Mouse (Mus musculus): ENCODE data around the gene Dchs2. TPM values are rescaled to one million over a fixed set of nuclear protein-coding genes. Genes with fewer than 3 reads are reported as not detected.

The Dchs2 gene
- polyA plus RNA-seq (2015; fragmentation: Nextera tagmentation; extraction: Ambion mirVana), result 0.09 and 0.21 TPM in 2 replicates

DNA sequence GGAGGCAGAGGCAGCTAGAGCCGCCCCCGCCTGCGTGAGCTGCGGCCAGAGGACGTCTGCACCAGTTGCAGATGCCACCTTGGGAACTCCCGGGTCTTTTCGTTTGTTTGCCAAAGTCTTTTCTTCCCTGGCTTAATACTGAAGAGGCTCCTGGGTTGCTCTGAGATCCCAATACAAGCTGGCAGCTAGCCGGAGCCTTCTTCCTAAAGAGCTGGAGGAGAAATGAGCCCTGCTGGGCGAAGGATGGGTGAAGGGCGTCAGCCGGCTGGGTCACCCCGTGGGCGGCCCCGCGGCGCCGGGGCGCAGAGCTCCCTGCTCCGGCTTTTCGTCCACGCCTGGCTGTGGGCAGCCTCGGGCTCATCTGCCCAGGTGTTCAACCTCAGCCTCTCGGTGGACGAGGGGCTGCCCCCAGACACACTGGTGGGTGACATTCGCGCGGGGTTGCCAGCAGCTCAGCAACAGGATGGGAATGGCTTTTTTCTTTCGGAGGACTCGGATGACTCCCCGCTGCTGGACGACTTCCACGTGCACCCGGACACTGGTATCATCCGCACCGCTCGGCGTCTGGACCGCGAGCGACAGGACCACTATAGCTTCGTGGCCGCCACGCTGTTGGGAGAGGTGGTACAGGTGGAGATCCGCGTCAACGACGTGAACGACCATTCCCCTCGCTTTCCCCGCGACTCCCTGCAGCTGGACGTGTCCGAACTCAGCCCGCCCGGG lies at the start of gene Dchs2:
TSS of gene Dchs2 (plus strand) at position 223 of the 723 bp plus-strand sequence.
- peak within 1 kb of the TSS; percentile 82 for H3K4me2 ChIP-seq (ENCODE audit: low read depth, low read length)
- H3K9me3 ChIP-seq (ENCODE audit: control insufficient read depth, low read length), result no peaks in the 10 kb centered on the region
- WGBS, result under 1% methylated on average over 55 of the region's 55 CpGs
- H3K9ac ChIP-seq (ENCODE audit: low read length), result peak within 1 kb of the TSS; percentile 49
- H3K27me3 ChIP-seq (ENCODE audit: control insufficient read depth, insufficient read depth, low read depth, low read length), result peaks cover 55% of the 10 kb centered on the region
- H3K36me3 ChIP-seq (ENCODE audit: control insufficient read depth, insufficient read depth, low read length), result no peaks in the 10 kb centered on the region
- H3K27ac ChIP-seq (ENCODE audit: low read length), result no peak within 1 kb of the TSS
- H3K4me3 ChIP-seq (ENCODE audit: low read length), result peak within 1 kb of the TSS; percentile 54
- ATAC-seq (ENCODE audit: low read depth), result no peak
- peaks cover 18% of the 10 kb centered on the region for H3K4me1 ChIP-seq (replicated peaks; ENCODE audit: control insufficient read depth, insufficient read depth, low read length)

DNA sequence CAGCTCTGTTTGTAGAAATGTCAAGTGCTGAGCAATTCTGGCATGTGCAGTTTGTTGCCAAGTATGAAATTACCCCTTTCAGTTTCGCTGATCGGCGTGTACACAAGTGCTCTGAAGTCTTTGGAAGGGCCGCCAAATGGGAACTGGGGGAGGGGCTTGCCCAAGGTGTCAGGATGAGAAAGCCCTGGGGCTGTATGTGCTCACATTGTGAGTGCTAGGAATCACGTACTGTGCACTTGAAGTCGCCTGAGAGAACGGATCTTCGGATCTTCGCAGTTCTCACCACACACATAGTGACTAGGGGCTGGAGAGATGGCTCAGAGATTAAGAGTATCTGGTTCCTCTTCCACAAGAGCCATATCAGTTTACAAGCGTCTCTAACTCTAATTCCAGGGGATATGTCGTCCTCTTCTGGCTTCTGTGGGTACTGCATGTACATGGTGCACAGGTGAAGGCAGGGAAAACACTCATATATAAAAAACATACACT lies 47.1 kb upstream of the Dchs2 start:
- H3K4me2 ChIP-seq (ENCODE audit: low read depth, low read length), result peak overlapping the region; percentile 77
- no peaks in the 10 kb centered on the region for H3K36me3 ChIP-seq (ENCODE audit: control insufficient read depth, insufficient read depth, low read length)
- H3K4me3 ChIP-seq (ENCODE audit: low read length), result peak overlapping the region; percentile 51
- under 1% methylated on average over 11 of the region's 11 CpGs for WGBS
- H3K9ac ChIP-seq (ENCODE audit: low read length), result peak overlapping the region; percentile 59
- ATAC-seq (ENCODE audit: low read depth), result peak; percentile 93
- no peaks in the 10 kb centered on the region for H3K9me3 ChIP-seq (ENCODE audit: control insufficient read depth, low read length)
- H3K4me1 ChIP-seq (replicated peaks; ENCODE audit: control insufficient read depth, insufficient read depth, low read length), result peaks cover 4% of the 10 kb centered on the region; the same call in 1 of the 2 replicates
- H3K27ac ChIP-seq (ENCODE audit: low read length), result peak overlapping the region; percentile 55
- H3K27me3 ChIP-seq (ENCODE audit: control insufficient read depth, insufficient read depth, low read depth, low read length), result no peaks in the 10 kb centered on the region

DNA sequence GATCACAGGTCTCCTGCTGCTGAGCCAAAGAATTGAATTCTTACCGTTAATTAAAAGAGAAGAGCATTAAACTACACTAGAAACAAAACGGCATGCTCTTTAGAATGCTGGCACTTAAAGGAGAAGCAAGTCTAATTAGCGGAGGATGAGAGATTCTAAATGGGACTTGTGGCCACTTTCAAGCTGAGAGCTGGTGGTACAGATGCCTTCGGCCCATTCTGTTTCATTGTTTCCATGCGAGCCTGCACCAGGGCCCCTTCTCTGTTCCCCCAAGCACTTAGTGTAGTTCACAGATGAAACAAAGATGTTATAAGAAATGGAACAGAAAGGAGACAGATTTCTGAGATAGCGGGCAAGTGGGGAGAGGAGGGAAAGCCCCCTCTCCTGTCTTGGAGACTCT lies 30.2 kb upstream of the Dchs2 start:
- Histone ChIP-seq H3K9ac (ENCODE audit: low read length) (no peak overlapping the region), H3K4me3 (ENCODE audit: low read length) (no peak overlapping the region), H3K27me3 (ENCODE audit: control insufficient read depth, insufficient read depth, low read depth, low read length) (no peaks in the 10 kb centered on the region), H3K36me3 (ENCODE audit: control insufficient read depth, insufficient read depth, low read length) (no peaks in the 10 kb centered on the region), H3K4me1 (replicated peaks; ENCODE audit: control insufficient read depth, insufficient read depth, low read length) (peaks cover 6% of the 10 kb centered on the region; the same call in 1 of the 2 replicates), H3K27ac (ENCODE audit: low read length) (no peak overlapping the region), H3K4me2 (ENCODE audit: low read depth, low read length) (no peak overlapping the region), H3K9me3 (ENCODE audit: control insufficient read depth, low read length) (no peaks in the 10 kb centered on the region)
- ATAC-seq (ENCODE audit: low read depth), result no peak
- WGBS, result 73% methylated on average over 6 of the region's 6 CpGs

DNA sequence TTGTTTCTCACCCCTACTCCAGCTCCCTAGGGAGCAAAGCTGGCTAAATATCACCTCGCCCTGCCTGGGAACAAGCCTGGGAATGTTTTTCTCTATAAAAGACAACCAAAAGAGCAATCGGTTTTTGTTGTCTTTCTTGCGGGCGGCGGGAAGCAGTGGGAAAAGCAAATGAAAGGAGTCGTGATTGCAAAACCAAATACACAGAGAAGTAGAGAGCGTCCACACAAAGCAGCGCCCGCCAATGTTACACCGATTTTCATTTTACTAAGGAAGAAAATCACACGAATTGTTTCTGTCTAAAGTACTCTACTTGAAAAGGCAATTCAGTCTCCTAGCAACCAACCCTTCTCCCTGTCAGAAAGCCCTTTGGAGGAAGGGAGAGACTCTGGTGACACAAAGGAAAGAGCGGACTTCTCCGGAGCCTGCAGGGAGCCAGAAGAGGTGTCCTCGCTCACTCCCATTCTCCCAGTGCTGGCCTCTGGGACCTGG lies 29.2 kb upstream of the Dchs2 start:
- no peak overlapping the region; the same call in 1 of the 2 replicates for H3K27ac ChIP-seq (ENCODE audit: low read length)
- no peaks in the 10 kb centered on the region for H3K36me3 ChIP-seq (ENCODE audit: control insufficient read depth, insufficient read depth, low read length)
- peak overlapping the region; percentile 56 for H3K4me2 ChIP-seq (ENCODE audit: low read depth, low read length)
- H3K9ac ChIP-seq (ENCODE audit: low read length), result peak overlapping the region; percentile 55
- peak; percentile 57; the same call in 1 of the 2 replicates for ATAC-seq (ENCODE audit: low read depth)
- H3K4me1 ChIP-seq (replicated peaks; ENCODE audit: control insufficient read depth, insufficient read depth, low read length), result peaks cover 6% of the 10 kb centered on the region; the same call in 1 of the 2 replicates
- WGBS, result 10% methylated on average over 14 of the region's 14 CpGs
- H3K4me3 ChIP-seq (ENCODE audit: low read length), result peak overlapping the region; percentile 42
- no peaks in the 10 kb centered on the region for H3K9me3 ChIP-seq (ENCODE audit: control insufficient read depth, low read length)
- no peaks in the 10 kb centered on the region for H3K27me3 ChIP-seq (ENCODE audit: control insufficient read depth, insufficient read depth, low read depth, low read length)

DNA sequence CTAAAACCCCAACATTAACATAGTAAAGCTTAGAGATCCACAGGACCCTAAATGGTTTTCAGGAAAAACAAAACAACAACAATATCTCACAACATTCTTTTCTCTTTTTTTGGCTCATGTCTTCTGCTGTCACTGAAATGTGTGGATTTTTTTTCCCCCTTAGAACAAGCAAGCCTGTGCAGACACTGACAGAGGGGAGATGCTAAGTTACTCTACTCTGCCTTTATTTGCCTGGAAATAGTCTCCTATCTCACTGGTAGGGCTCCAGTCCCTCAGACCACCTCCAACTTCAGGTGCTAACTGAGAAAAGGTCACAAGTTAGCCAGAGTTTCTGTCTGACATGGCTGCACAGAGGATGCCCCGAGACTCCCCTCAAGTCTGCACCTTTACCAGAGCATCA lies 28.6 kb upstream of the Dchs2 start:
- ATAC-seq (ENCODE audit: low read depth), result no peak
- H3K4me2 ChIP-seq (ENCODE audit: low read depth, low read length), result peak overlapping the region; percentile 56
- no peak overlapping the region for H3K27ac ChIP-seq (ENCODE audit: low read length)
- H3K27me3 ChIP-seq (ENCODE audit: control insufficient read depth, insufficient read depth, low read depth, low read length), result no peaks in the 10 kb centered on the region
- peaks cover 6% of the 10 kb centered on the region; the same call in 1 of the 2 replicates for H3K4me1 ChIP-seq (replicated peaks; ENCODE audit: control insufficient read depth, insufficient read depth, low read length)
- 100% methylated on average over 1 of the region's 1 CpGs for WGBS
- H3K36me3 ChIP-seq (ENCODE audit: control insufficient read depth, insufficient read depth, low read length), result no peaks in the 10 kb centered on the region
- peak overlapping the region; percentile 55; the same call in 1 of the 2 replicates for H3K9ac ChIP-seq (ENCODE audit: low read length)
- H3K4me3 ChIP-seq (ENCODE audit: low read length), result peak overlapping the region; percentile 42
- H3K9me3 ChIP-seq (ENCODE audit: control insufficient read depth, low read length), result no peaks in the 10 kb centered on the region

DNA sequence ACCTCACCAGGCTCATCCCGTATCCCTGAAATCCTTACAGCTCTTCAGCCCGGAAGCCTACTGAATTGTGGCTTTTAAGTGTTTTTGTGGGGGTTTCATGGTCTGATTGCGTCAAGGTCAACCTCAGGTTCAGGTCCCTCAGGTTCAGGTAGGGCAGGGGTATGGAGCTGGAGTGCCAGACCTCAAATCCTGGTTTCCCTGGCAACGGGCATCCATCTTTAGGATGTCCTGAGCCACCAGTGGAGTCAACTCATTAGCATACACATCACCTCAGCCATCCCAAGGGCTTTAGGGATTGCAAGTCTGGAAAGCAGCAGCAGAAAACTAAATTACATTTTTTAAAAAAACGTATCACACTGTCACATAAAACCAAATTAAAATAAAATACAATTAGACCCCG lies 28.1 kb upstream of the Dchs2 start:
- H3K4me2 ChIP-seq (ENCODE audit: low read depth, low read length), result no peak overlapping the region
- no peaks in the 10 kb centered on the region for H3K9me3 ChIP-seq (ENCODE audit: control insufficient read depth, low read length)
- H3K4me1 ChIP-seq (replicated peaks; ENCODE audit: control insufficient read depth, insufficient read depth, low read length), result peaks cover 6% of the 10 kb centered on the region; the same call in 1 of the 2 replicates
- ATAC-seq (ENCODE audit: low read depth), result no peak
- no peaks in the 10 kb centered on the region for H3K36me3 ChIP-seq (ENCODE audit: control insufficient read depth, insufficient read depth, low read length)
- H3K27ac ChIP-seq (ENCODE audit: low read length), result no peak overlapping the region
- H3K9ac ChIP-seq (ENCODE audit: low read length), result no peak overlapping the region
- H3K27me3 ChIP-seq (ENCODE audit: control insufficient read depth, insufficient read depth, low read depth, low read length), result no peaks in the 10 kb centered on the region
- H3K4me3 ChIP-seq (ENCODE audit: low read length), result no peak overlapping the region
- 74% methylated on average over 6 of the region's 6 CpGs for WGBS

DNA sequence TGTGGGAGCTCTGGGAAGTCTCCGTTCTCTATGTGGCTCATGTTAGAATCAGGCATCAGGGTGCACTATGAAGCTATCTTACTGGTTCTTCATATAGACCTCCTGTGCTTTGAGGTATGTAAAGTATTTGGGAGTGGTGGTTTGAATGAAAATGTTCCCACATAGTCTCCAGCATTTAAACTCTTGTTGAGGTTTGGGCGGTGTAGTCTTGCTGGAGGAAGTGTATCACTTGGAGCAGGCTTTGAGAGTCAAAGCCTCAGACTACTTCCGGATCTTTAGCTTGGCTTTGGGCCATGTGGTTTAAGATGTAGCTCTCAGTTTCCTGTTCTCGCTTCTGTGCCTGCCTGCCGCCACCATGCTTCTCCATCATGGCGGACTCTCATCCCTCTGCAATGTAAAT lies 25.5 kb upstream of the Dchs2 start:
- H3K4me3 ChIP-seq (ENCODE audit: low read length), result no peak overlapping the region
- H3K9ac ChIP-seq (ENCODE audit: low read length), result no peak overlapping the region
- ATAC-seq (ENCODE audit: low read depth), result no peak
- H3K9me3 ChIP-seq (ENCODE audit: control insufficient read depth, low read length), result peaks cover 4% of the 10 kb centered on the region; the same call in 1 of the 2 replicates
- H3K36me3 ChIP-seq (ENCODE audit: control insufficient read depth, insufficient read depth, low read length), result no peaks in the 10 kb centered on the region
- H3K27me3 ChIP-seq (ENCODE audit: control insufficient read depth, insufficient read depth, low read depth, low read length), result no peaks in the 10 kb centered on the region
- 75% methylated on average over 6 of the region's 6 CpGs for WGBS
- H3K4me2 ChIP-seq (ENCODE audit: low read depth, low read length), result no peak overlapping the region
- H3K4me1 ChIP-seq (replicated peaks; ENCODE audit: control insufficient read depth, insufficient read depth, low read length), result peaks cover 6% of the 10 kb centered on the region; the same call in 1 of the 2 replicates
- no peak overlapping the region for H3K27ac ChIP-seq (ENCODE audit: low read length)

DNA sequence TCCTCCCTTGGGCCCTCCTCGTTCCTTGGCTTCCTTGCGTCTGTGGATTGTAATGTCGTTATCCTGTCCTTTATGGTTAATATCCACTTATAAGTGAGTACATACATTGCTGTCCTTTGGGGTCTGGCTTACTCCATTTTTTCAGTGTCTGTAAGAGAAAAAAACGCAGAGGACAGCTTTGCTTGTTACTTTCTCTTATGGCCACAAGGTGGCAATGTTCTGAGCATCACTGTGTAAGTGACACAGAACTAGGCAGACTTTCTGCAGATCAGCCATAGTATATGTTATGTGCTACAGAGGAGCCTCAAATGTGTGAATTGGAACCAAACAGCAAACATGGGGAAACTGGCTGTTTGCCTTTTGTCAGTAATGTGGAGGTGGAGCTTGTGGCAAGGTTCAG lies 17.6 kb upstream of the Dchs2 start:
- H3K27me3 ChIP-seq (ENCODE audit: control insufficient read depth, insufficient read depth, low read depth, low read length), result no peaks in the 10 kb centered on the region
- H3K4me2 ChIP-seq (ENCODE audit: low read depth, low read length), result no peak overlapping the region
- ATAC-seq (ENCODE audit: low read depth), result peak; percentile 68; the same call in 1 of the 2 replicates
- H3K36me3 ChIP-seq (ENCODE audit: control insufficient read depth, insufficient read depth, low read length), result no peaks in the 10 kb centered on the region
- no peak overlapping the region for H3K9ac ChIP-seq (ENCODE audit: low read length)
- WGBS, result 33% methylated on average over 4 of the region's 4 CpGs
- H3K4me3 ChIP-seq (ENCODE audit: low read length), result no peak overlapping the region
- H3K27ac ChIP-seq (ENCODE audit: low read length), result no peak overlapping the region
- peaks cover 9% of the 10 kb centered on the region; the same call in 1 of the 2 replicates for H3K4me1 ChIP-seq (replicated peaks; ENCODE audit: control insufficient read depth, insufficient read depth, low read length)
- peaks cover 4% of the 10 kb centered on the region; the same call in 1 of the 2 replicates for H3K9me3 ChIP-seq (ENCODE audit: control insufficient read depth, low read length)

DNA sequence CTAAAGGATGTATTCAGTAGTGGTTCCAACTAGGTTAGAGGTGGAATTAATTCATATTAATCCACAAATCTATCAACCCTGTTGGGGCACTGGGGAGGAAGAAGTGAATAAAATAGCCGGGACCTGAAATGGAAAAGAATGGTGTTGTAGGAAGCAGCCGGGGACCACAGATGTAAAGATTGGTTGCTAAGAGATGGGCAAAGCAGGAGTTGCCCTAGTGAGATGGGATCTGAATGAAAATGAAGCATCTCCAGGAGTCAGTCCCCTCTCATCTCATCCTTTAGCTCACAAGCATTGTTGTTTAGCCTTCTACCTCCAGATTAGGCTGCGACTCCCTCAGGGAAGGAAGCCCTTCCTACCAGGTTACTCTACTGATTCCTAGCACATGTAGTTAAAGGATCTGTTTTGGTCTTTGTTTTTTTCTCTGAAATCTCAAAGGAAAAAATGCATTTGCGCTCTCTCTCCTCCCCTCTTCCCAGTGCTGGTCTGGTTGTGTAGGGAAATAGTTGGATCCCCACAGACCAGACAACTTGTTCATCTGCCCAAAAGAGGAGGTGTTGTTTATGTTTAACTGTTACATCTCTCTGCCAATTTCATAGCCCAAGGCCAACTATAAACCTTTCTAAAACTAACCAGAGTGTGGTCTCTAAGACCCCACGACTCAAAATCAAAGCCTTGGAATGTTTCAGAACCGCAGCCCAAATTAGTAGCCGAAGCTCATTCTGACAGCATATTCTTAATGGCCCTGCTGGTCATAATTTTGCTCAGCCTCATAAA lies 16.1 kb upstream of the Dchs2 start:
- Histone ChIP-seq H3K27me3 (ENCODE audit: control insufficient read depth, insufficient read depth, low read depth, low read length) (no peaks in the 10 kb centered on the region), H3K4me1 (replicated peaks; ENCODE audit: control insufficient read depth, insufficient read depth, low read length) (peaks cover 9% of the 10 kb centered on the region; the same call in 1 of the 2 replicates), H3K9ac (ENCODE audit: low read length) (no peak overlapping the region), H3K9me3 (ENCODE audit: control insufficient read depth, low read length) (no peaks in the 10 kb centered on the region), H3K27ac (ENCODE audit: low read length) (no peak overlapping the region), H3K36me3 (ENCODE audit: control insufficient read depth, insufficient read depth, low read length) (no peaks in the 10 kb centered on the region), H3K4me2 (ENCODE audit: low read depth, low read length) (no peak overlapping the region), H3K4me3 (ENCODE audit: low read length) (no peak overlapping the region)
- WGBS, result 48% methylated on average over 7 of the region's 7 CpGs
- ATAC-seq (ENCODE audit: low read depth), result peak; percentile 49; the same call in 1 of the 2 replicates

Data from lung, embryonic 16.5 days (tissue).